Mouse (Mus musculus): ENCODE measurements around the gene Usp12. TPM values are rescaled to one million over a fixed set of nuclear protein-coding genes. Genes with fewer than 3 reads are reported as not detected.
A peak's percentile ranks its signal among the peaks of the same experiment; 100 is the strongest.

Usp12 gene
- polyA plus RNA-seq, 1 experiment from 2014 or later: 13.8 TPM

DNA sequence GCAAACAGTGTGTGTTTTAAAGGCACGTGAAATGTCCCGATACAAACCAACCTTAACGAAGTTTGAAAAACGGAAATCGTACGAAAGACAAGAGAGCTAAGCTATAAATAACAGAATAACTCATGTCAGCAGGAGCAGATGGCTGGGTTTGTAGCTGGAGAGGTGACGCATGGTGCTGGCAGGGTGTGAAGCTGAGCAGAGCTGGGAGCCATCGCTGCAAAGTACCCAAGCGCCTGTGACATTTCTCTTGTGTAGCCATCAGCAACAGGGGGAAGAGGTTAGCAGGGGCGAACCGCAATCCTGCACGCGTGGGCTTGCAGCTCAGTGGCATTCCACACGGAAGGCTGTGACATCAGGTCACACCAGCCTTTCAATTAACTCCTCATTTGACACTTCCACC lies 72.6 kb downstream of the Usp12 start:
- Histone ChIP-seq H3K9ac (ENCODE audit: low read length) (no peak overlapping the region), H3K9me3 (ENCODE audit: control insufficient read depth, low read length) (0 out of 2 replicates have a peak, but pooled peaks cover 2% of the 10 kb centered on the region), H3K4me2 (ENCODE audit: low read depth) (no peak overlapping the region), H3K36me3 (ENCODE audit: control insufficient read depth, insufficient read depth, low read length) (no peaks in the 10 kb centered on the region), H3K4me3 (ENCODE audit: low read depth, low read length) (no peak overlapping the region), H3K4me1 (ENCODE audit: control insufficient read depth, insufficient read depth, low read length) (no peaks in the 10 kb centered on the region), H3K27ac (ENCODE audit: low read depth, low read length) (no peak overlapping the region), H3K27me3 (ENCODE audit: control insufficient read depth, insufficient read depth, low read length) (no peaks in the 10 kb centered on the region)
- no peak for ATAC-seq (ENCODE audit: insufficient read depth, low FRiP score, low TSS enrichment)
- WGBS: 61% methylated on average over 14 of the region's 14 CpGs
- no peak for DNase-seq (ENCODE audit: low spot score)

DNA sequence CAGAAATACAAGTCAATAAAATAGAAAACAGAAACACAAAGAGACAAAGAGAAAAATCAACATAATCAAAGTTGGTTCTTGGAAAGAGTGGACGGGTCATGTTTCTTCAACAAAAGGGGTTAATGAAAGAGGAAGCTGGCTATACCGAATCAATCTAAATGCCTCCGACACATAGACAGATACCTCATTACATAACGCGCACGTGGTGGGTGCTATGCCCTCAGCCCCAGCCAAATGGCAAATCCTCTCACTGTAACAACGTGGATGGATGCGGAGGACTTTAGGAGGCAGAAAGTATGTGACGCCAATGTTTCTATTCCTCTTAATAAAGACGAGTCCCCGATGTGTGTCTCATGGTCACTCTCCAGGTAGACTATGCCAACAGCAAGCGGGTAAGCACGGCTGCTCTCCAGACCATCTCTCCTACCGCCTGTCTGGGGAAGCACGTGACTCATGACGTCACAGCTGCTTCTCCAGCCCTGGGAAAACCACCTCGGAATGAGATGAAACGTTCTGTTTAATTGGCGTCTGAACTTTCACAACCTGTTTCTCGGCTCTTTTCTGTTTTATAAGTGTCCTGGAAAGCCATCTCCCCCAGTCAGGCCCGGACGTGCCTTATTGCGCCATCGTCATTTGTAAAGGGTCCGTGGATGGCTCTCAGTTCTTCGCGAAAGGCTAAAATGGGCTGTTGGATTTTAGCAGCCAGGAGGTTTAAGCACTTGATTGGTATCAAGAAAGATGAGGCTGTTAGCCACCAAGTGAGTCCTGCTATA lies 75.0 kb downstream of the Usp12 start:
- 81% methylated on average over 27 of the region's 27 CpGs for WGBS

DNA sequence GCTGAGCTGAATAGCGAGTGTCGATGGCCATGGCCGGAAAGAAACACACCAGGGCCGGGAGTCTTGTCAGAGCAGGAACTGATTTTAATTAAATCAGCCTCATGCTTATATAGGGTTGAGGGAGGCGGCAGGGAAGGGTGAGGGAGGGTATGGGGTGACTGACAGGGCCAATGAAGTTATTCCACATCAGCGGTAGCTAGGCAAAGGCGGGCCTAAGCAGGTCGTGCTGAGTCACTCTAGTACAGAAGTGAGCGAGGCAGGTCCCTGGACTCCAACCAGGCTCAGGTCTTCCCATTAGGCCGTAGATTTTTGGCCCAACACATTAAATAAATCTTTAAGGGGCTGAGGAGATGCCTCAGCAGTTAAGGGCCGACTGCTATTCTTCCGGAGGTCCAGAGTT lies 81.0 kb downstream of the Usp12 start:
- Histone ChIP-seq H3K27ac (ENCODE audit: low read depth, low read length) (no peak overlapping the region), H3K27me3 (ENCODE audit: control insufficient read depth, insufficient read depth, low read length) (no peaks in the 10 kb centered on the region), H3K4me1 (ENCODE audit: control insufficient read depth, insufficient read depth, low read length) (no peaks in the 10 kb centered on the region), H3K4me3 (ENCODE audit: low read depth, low read length) (no peak overlapping the region), H3K9me3 (ENCODE audit: control insufficient read depth, low read length) (no peaks in the 10 kb centered on the region), H3K4me2 (ENCODE audit: low read depth) (no peak overlapping the region), H3K36me3 (ENCODE audit: control insufficient read depth, insufficient read depth, low read length) (no peaks in the 10 kb centered on the region), H3K9ac (ENCODE audit: low read length) (no peak overlapping the region)
- no peak for ATAC-seq (ENCODE audit: insufficient read depth, low FRiP score, low TSS enrichment)
- 91% methylated on average over 12 of the region's 12 CpGs for WGBS
- no peak for DNase-seq (ENCODE audit: low spot score)

More for the DNA sequence above, 75.0 kb downstream of the Usp12 start:
- Histone ChIP-seq H3K4me1 (ENCODE audit: control insufficient read depth, insufficient read depth, low read length) (no peaks in the 10 kb centered on the region), H3K36me3 (ENCODE audit: control insufficient read depth, insufficient read depth, low read length) (no peaks in the 10 kb centered on the region), H3K4me3 (ENCODE audit: low read depth, low read length) (no peak overlapping the region), H3K9me3 (ENCODE audit: control insufficient read depth, low read length) (0 out of 2 replicates have a peak, but pooled peaks cover 2% of the 10 kb centered on the region), H3K4me2 (ENCODE audit: low read depth) (no peak overlapping the region), H3K9ac (ENCODE audit: low read length) (no peak overlapping the region), H3K27ac (ENCODE audit: low read depth, low read length) (no peak overlapping the region), H3K27me3 (ENCODE audit: control insufficient read depth, insufficient read depth, low read length) (no peaks in the 10 kb centered on the region)
- DNase-seq (ENCODE audit: low spot score) (no peak), ATAC-seq (ENCODE audit: insufficient read depth, low FRiP score, low TSS enrichment) (no peak)

DNA sequence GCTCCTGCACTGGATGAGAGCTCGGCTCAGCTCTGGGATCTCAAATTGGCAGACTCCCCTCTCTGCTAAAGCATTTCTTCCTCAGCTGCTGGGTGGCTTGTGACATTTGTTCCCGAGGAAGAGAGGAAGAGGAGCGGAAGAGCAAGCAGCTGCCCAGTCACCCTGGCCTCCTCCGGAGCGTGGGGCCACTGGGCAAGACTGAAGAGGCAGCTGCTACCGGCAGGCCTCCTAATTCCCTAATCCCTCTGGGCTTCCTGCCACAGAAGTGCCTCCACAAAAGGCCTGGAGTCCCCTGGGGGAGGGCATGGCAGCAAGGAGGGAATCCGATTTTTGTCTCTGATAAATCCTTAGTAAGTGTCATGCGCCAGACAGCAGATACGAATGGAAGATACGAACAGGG lies 81.7 kb downstream of the Usp12 start:
- ATAC-seq (ENCODE audit: insufficient read depth, low FRiP score, low TSS enrichment) (no peak), DNase-seq (ENCODE audit: low spot score) (peak; percentile 42)
- no peak overlapping the region for H3K4me2 ChIP-seq (ENCODE audit: low read depth)
- no peak overlapping the region for H3K4me3 ChIP-seq (ENCODE audit: low read depth, low read length)
- H3K27ac ChIP-seq (ENCODE audit: low read depth, low read length): peak overlapping the region; percentile 73
- WGBS: 56% methylated on average over 10 of the region's 10 CpGs
- no peaks in the 10 kb centered on the region for H3K9me3 ChIP-seq (ENCODE audit: control insufficient read depth, low read length)
- H3K9ac ChIP-seq (ENCODE audit: low read length): peak overlapping the region; percentile 41; the same call in 1 of the 2 replicates
- H3K4me1 ChIP-seq (ENCODE audit: control insufficient read depth, insufficient read depth, low read length): no peaks in the 10 kb centered on the region
- no peaks in the 10 kb centered on the region for H3K27me3 ChIP-seq (ENCODE audit: control insufficient read depth, insufficient read depth, low read length)
- H3K36me3 ChIP-seq (ENCODE audit: control insufficient read depth, insufficient read depth, low read length): no peaks in the 10 kb centered on the region

DNA sequence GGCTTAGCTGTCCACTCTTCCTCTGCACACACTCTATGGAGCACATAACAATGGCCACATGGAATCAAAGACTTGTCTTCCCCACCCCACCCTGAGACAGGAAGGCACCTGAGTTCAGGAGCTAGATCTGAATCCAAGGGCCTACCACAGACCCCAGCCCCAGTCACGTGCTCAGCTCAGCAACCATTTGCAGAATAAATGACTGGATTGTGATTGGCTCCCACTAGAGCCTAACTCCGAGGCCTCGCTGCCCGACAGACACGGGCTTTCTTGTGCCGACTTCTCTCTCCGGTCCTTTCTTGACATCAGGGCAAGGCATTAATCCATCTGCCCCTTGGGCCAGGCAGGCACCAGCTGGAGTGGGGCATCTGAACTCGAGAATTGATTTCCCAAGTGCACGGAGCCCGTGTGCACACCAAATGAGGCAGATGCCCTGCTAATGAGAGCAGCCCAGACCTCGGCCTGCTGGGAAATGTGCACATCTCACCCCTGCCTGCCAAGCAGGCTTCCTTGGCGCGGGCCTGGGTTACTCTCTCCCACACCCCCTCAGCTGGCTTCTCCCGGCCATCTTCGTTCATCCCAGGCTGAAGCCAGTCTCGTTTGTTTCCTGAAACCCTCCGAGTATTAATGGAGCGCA lies 82.4 kb downstream of the Usp12 start:
- ATAC-seq (ENCODE audit: insufficient read depth, low FRiP score, low TSS enrichment) (peak; percentile 75), DNase-seq (ENCODE audit: low spot score) (peak; percentile 57)
- Histone ChIP-seq H3K4me1 (ENCODE audit: control insufficient read depth, insufficient read depth, low read length) (no peaks in the 10 kb centered on the region), H3K9me3 (ENCODE audit: control insufficient read depth, low read length) (no peaks in the 10 kb centered on the region), H3K4me3 (ENCODE audit: low read depth, low read length) (no peak overlapping the region), H3K27me3 (ENCODE audit: control insufficient read depth, insufficient read depth, low read length) (no peaks in the 10 kb centered on the region), H3K36me3 (ENCODE audit: control insufficient read depth, insufficient read depth, low read length) (no peaks in the 10 kb centered on the region), H3K27ac (ENCODE audit: low read depth, low read length) (peak overlapping the region; percentile 73), H3K4me2 (ENCODE audit: low read depth) (no peak overlapping the region), H3K9ac (ENCODE audit: low read length) (peak overlapping the region; percentile 41)
- 69% methylated on average over 18 of the region's 18 CpGs for WGBS

DNA sequence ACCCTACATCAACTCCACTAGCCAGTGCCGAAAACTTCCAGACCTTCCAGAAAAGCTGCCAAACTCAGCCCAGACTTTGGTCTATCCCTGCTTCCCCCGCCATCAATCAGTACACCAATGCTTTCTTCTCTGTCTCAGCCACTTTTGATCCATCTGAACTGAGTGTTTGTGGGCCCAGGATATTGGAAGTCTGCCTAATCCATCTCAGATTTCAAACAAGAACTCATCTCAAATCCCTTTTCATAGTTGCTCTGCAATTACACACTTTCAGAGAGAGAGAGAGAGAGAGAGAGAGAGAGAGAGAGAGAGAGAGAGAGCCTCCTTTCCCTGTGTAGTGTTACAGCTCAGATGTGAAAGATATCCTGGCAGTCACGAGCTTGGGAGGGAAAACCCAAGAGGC lies 85.4 kb downstream of the Usp12 start:
- DNase-seq (ENCODE audit: low spot score) (no peak), ATAC-seq (ENCODE audit: insufficient read depth, low FRiP score, low TSS enrichment) (no peak)
- H3K9me3 ChIP-seq (ENCODE audit: control insufficient read depth, low read length): no peaks in the 10 kb centered on the region
- no peaks in the 10 kb centered on the region for H3K4me1 ChIP-seq (ENCODE audit: control insufficient read depth, insufficient read depth, low read length)
- H3K27me3 ChIP-seq (ENCODE audit: control insufficient read depth, insufficient read depth, low read length): no peaks in the 10 kb centered on the region
- H3K9ac ChIP-seq (ENCODE audit: low read length): no peak overlapping the region
- WGBS: 80% methylated on average over 3 of the region's 3 CpGs
- H3K36me3 ChIP-seq (ENCODE audit: control insufficient read depth, insufficient read depth, low read length): no peaks in the 10 kb centered on the region
- no peak overlapping the region for H3K4me2 ChIP-seq (ENCODE audit: low read depth)
- no peak overlapping the region for H3K4me3 ChIP-seq (ENCODE audit: low read depth, low read length)
- no peak overlapping the region for H3K27ac ChIP-seq (ENCODE audit: low read depth, low read length)

DNA sequence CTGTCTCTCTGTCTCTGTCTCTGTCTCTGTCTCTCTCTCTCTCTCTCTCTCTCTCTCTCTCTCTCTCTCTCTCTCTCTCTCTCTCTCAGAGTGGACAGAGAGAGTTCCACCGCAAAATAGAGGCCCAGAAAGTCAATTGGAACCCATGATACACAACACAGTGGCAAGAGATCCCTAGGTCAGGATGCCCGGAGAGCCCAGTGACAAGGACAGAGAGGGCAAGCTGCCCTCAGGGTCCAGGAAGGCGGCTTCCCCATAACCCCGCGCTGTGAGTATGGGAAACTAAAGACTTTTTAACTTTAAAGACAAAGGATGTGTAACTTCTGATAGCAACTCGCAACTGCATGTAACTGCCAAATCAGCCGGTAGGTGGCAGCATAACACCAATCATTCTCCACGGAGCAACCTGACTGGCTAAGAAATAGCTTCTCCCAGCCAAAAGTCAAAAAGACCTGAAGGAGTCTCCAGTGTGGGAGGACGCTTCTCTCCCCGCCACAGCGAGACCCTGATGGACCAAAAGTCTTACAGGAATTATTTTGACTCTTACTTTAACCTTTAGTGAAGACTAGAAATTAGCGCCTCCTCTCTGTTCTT lies 88.9 kb downstream of the Usp12 start:
- no peaks in the 10 kb centered on the region for H3K9me3 ChIP-seq (ENCODE audit: control insufficient read depth, low read length)
- ATAC-seq (ENCODE audit: insufficient read depth, low FRiP score, low TSS enrichment) (peak; percentile 53; the same call in 1 of the 2 replicates), DNase-seq (ENCODE audit: low spot score) (peak; percentile 86)
- no peaks in the 10 kb centered on the region for H3K27me3 ChIP-seq (ENCODE audit: control insufficient read depth, insufficient read depth, low read length)
- no peak overlapping the region for H3K4me3 ChIP-seq (ENCODE audit: low read depth, low read length)
- no peak overlapping the region for H3K4me2 ChIP-seq (ENCODE audit: low read depth)
- no peak overlapping the region for H3K9ac ChIP-seq (ENCODE audit: low read length)
- H3K36me3 ChIP-seq (ENCODE audit: control insufficient read depth, insufficient read depth, low read length): no peaks in the 10 kb centered on the region
- no peaks in the 10 kb centered on the region for H3K4me1 ChIP-seq (ENCODE audit: control insufficient read depth, insufficient read depth, low read length)
- H3K27ac ChIP-seq (ENCODE audit: low read depth, low read length): no peak overlapping the region
- 13% methylated on average over 12 of the region's 12 CpGs for WGBS

DNA sequence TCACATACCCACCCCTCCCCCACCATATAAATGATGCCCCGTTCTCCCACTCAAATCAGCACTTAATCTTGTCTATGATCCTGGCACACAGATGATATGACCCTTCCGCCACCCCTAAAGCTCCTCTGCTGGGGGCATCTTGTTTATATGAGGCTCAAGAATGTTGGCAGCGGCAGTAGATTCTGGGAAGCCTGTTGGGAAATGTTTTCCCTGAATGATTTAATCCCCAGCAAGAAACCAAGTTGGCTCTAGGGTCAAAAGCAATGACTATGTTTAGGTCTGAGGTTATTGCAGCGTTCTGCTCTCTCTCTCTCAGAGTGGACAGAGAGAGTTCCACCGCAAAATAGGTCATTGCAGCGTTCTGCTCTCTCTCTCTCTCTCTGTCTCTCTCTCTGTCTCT lies 89.4 kb downstream of the Usp12 start:
- H3K27ac ChIP-seq (ENCODE audit: low read depth, low read length): no peak overlapping the region
- no peaks in the 10 kb centered on the region for H3K4me1 ChIP-seq (ENCODE audit: control insufficient read depth, insufficient read depth, low read length)
- ATAC-seq (ENCODE audit: insufficient read depth, low FRiP score, low TSS enrichment) (no peak), DNase-seq (ENCODE audit: low spot score) (no peak)
- WGBS: 83% methylated on average over 6 of the region's 6 CpGs
- no peaks in the 10 kb centered on the region for H3K36me3 ChIP-seq (ENCODE audit: control insufficient read depth, insufficient read depth, low read length)
- H3K9ac ChIP-seq (ENCODE audit: low read length): no peak overlapping the region
- H3K27me3 ChIP-seq (ENCODE audit: control insufficient read depth, insufficient read depth, low read length): no peaks in the 10 kb centered on the region
- no peak overlapping the region for H3K4me3 ChIP-seq (ENCODE audit: low read depth, low read length)
- no peak overlapping the region for H3K4me2 ChIP-seq (ENCODE audit: low read depth)
- H3K9me3 ChIP-seq (ENCODE audit: control insufficient read depth, low read length): no peaks in the 10 kb centered on the region

Measured in neural tube, embryonic 11.5 days (tissue).